Mouse (Mus musculus) erythroblast, embryonic 14.5 days (primary cell): Measurements from ENCODE around the gene Olfr788. TPM values are rescaled to one million over a fixed set of nuclear protein-coding genes. Genes with fewer than 3 reads are reported as not detected.

Source experiments
- H3K27me3 ChIP-seq: 2 replicates; pipeline ENCODE4 v1.6.1; 2012; ENCODE audit warnings: inconsistent platforms; ENCODE audit not compliant: control insufficient read depth
- H3K36me3 ChIP-seq: 2 replicates; pipeline ENCODE4 v1.6.1; 2012; ENCODE audit warnings: mild to moderate bottlenecking, inconsistent platforms; ENCODE audit not compliant: control insufficient read depth
- H3K4me1 ChIP-seq: 2 replicates; pipeline ENCODE4 v1.6.1; 2012; ENCODE audit warnings: inconsistent platforms; ENCODE audit not compliant: control insufficient read depth
- H3K4me3 ChIP-seq: replicated peaks from 2 replicates; pipeline ENCODE3; 2012; ENCODE audit warnings: moderate library complexity, mild to moderate bottlenecking, inconsistent platforms
- H3K9me3 ChIP-seq: 2 replicates; pipeline ENCODE4 v1.6.1; 2012; ENCODE audit warnings: low read length, inconsistent platforms, mixed read lengths; ENCODE audit not compliant: control insufficient read depth
- GATA1 ChIP-seq: IDR thresholded peaks from 2 replicates; pipeline ENCODE4 v1.6.1; 2012; ENCODE audit warnings: low read length, inconsistent platforms, mixed read lengths
- TAL1 ChIP-seq: IDR thresholded peaks from 3 replicates; pipeline ENCODE4 v1.6.1; 2012; ENCODE audit warnings: low read length, inconsistent platforms, mixed read lengths
- polyA plus RNA-seq: library from polyadenylated mRNA; stranded (reverse); fragments of >175 nt; gene quantifications from 2 replicates; pipeline ENCODE4 v1.2.3, GENCODE M21; 2012

Gene Olfr788
- polyA plus RNA-seq, result not detected in 2 replicates

DNA sequence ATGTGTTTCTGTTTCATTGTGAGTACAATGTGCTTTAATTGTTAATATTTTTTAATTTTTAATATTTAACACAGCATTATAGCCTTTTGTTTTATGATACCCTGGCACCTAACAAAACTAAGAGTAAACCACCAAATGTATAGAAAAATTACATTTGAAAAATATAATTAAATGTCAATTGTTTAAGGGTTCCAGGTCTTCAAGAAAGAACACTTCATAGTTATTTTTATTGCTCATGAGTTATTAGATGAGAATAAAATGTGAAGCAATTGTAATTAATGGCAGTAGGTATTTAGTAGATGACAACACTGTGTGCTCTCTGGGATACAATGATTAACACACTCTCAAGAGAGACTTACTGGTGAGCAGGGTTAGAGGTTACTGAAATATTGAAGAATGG is at the start of gene Olfr788:
TSS of gene Olfr788 (plus strand) at position 301 of the 400 bp plus-strand sequence.
- H3K4me1 ChIP-seq, result no peaks in the 10 kb centered on the region
- no peaks in the 10 kb centered on the region; the same call in 1 of the 2 replicates for H3K9me3 ChIP-seq
- no peaks in the 10 kb centered on the region for H3K36me3 ChIP-seq
- no peak within 1 kb of the TSS for H3K4me3 ChIP-seq
- TF ChIP-seq GATA1, result no peak
- TF ChIP-seq TAL1, result no peak
- no peaks in the 10 kb centered on the region for H3K27me3 ChIP-seq

DNA sequence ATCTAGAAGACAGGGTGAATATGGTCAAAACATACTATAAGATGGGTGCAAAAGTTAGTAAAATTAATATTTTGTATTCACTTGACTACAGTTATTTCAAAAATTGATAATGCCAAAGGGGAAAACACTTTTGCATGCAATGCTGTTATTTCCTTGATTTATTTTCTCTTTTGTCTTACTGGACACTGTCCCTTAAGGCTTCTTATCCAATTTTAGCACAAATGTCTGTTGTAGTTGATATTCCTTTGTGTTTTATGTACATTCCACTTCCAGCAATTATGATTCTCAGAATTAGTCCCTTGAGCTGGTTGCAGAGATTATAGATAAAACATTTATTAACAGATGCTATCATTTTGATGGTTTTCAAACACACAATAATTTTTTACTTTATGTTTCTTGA is 43.8 kb upstream of the Olfr788 start, which contains the start of gene Olfr786:
TSS of gene Olfr786 (plus strand) at position 301 of the 400 bp plus-strand sequence.
- no peaks in the 10 kb centered on the region for H3K27me3 ChIP-seq
- no peak for TF ChIP-seq TAL1
- TF ChIP-seq GATA1, result no peak
- no peak within 1 kb of the TSS for H3K4me3 ChIP-seq
- H3K9me3 ChIP-seq, result no peaks in the 10 kb centered on the region; the same call in 1 of the 2 replicates
- H3K36me3 ChIP-seq, result no peaks in the 10 kb centered on the region
- no peaks in the 10 kb centered on the region for H3K4me1 ChIP-seq

DNA sequence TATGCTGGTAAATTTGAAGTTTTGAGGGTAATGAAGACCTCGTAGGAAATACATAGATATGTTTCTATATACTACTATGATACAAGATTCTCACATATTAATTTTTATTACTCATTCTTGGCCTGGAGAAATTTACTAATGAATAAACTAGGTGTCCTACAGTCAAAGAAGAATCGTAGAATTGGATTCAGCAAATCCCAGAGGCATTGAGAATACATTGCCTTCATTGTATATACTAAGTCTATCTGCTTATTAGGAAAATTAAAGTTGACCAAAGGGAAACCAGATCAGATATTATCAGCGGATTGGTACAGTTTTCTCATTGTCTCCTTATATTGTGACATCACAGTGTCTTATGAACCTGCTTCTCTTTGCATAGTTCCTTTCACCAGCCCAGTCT is 9.2 kb upstream of the Olfr788 start, which contains the start of gene Olfr787:
TSS of gene Olfr787 (plus strand) at position 301 of the 400 bp plus-strand sequence.
- Histone ChIP-seq H3K9me3 (no peaks in the 10 kb centered on the region; the same call in 1 of the 2 replicates), H3K36me3 (no peaks in the 10 kb centered on the region), H3K27me3 (no peaks in the 10 kb centered on the region), H3K4me1 (no peaks in the 10 kb centered on the region), H3K4me3 (no peak within 1 kb of the TSS)
- TF ChIP-seq TAL1, result no peak
- TF ChIP-seq GATA1, result no peak

DNA sequence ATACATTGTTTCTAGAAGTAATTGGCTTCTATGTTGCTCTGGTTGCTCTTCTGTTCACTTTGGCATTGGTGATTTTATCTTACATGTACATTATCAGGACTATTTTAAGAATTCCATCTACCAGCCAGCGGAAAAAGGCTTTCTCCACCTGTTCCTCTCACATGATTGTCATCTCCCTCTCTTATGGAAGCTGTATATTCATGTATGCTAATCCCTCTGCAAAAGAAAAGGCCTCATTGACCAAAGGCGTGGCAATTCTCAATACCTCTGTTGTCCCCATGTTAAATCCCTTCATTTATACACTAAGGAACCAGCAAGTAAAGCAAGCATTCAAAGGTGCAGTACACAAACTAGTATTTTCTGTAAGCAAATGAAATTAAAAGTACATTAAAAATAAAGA is 2.5 kb downstream of the Olfr788 start:
- TF ChIP-seq TAL1, result no peak
- no peak for TF ChIP-seq GATA1
- no peaks in the 10 kb centered on the region for H3K27me3 ChIP-seq
- no peak overlapping the region for H3K4me3 ChIP-seq
- H3K4me1 ChIP-seq, result no peaks in the 10 kb centered on the region
- H3K9me3 ChIP-seq, result no peaks in the 10 kb centered on the region
- no peaks in the 10 kb centered on the region for H3K36me3 ChIP-seq

DNA sequence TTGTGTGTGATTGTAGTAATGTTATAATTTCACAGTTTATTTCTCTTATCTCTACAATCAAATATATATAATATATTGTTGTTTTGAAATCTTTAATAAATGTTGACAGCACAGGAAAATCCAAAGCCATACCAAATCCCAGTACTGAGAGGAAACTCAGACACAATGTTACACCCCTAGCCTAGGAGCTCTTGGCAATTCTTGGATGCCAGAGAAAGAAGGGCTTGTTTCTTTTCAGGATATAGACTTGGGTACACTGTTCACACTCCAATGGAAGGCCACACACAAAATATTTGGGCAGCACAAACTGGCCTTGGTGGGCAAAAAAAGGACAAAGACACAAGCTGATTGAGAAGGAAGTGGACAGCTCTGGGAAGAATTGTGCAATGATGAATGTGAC is 2.9 kb downstream of the Olfr788 start:
- H3K36me3 ChIP-seq, result no peaks in the 10 kb centered on the region
- H3K9me3 ChIP-seq, result no peaks in the 10 kb centered on the region
- H3K4me1 ChIP-seq, result no peaks in the 10 kb centered on the region
- H3K27me3 ChIP-seq, result no peaks in the 10 kb centered on the region
- no peak for TF ChIP-seq TAL1
- TF ChIP-seq GATA1, result no peak
- no peak overlapping the region for H3K4me3 ChIP-seq

DNA sequence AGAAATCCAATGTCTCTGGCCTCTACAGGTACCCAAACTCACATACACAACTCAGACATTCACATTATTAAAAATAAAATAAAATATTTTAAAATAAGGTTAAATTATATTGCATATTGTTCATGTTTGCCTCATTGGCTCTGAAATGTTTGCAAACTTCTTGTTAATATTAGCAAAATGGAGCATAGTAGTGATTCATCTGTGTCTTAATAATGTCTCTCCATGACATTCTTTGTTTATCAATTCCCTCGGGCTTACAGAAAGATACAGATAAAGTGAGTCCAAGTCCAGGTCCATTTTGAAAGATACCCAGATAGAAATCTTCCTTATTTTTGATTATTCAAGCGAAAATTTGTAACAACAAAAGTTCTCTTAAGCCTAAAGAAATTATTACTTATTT is 13.7 kb downstream of the Olfr788 start, which contains the start of gene Olfr789:
TSS of gene Olfr789 (plus strand) at position 301 of the 400 bp plus-strand sequence.
- no peaks in the 10 kb centered on the region for H3K36me3 ChIP-seq
- no peak within 1 kb of the TSS for H3K4me3 ChIP-seq
- H3K27me3 ChIP-seq, result no peaks in the 10 kb centered on the region
- no peaks in the 10 kb centered on the region for H3K4me1 ChIP-seq
- no peaks in the 10 kb centered on the region for H3K9me3 ChIP-seq
- TF ChIP-seq TAL1 (no peak), GATA1 (no peak)

DNA sequence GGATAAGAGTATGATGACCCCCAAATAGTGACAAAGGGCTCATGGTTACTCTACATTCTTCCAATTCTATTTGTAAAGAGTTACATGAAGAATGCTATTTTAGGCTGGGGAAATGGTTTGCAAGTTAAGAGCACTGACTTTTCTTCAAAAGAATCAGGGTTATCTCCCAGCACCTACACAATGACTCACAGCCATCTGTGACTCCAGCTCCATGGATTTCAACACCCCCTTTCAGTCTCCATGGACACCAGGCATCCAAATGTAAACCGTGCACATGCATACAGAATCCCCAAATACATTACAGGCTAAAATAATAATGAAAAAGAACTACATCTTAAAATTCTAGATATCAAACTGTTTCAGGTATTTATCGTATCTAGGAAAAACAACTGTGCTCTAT is 19.3 kb downstream of the Olfr788 start:
- Histone ChIP-seq H3K36me3 (no peaks in the 10 kb centered on the region), H3K27me3 (no peaks in the 10 kb centered on the region), H3K9me3 (no peaks in the 10 kb centered on the region; the same call in 1 of the 2 replicates), H3K4me1 (no peaks in the 10 kb centered on the region), H3K4me3 (no peak overlapping the region)
- TF ChIP-seq TAL1 (no peak), GATA1 (no peak)

DNA sequence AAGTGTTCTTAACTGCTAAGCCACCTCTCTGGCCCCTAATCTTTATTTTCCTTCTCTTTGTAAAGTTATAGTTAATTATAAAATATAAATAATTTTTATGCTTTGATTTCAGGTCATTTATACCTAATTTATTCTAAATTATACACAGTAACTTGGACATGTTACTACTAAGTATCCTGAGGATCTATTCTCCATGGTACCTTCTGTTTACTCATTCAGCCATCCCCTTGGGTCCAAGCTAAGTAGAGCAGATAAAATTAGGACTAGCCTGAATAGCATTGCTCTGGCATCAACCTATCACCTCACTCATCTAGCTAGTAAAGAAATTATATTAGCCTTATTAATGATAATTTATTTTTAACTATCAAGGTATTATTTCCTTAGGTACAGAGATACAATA is 27.4 kb downstream of the Olfr788 start, which contains the start of gene Olfr790:
TSS of gene Olfr790 (plus strand) at position 301 of the 400 bp plus-strand sequence.
- H3K27me3 ChIP-seq, result no peaks in the 10 kb centered on the region
- H3K4me1 ChIP-seq, result no peaks in the 10 kb centered on the region
- no peak within 1 kb of the TSS for H3K4me3 ChIP-seq
- TF ChIP-seq TAL1 (no peak), GATA1 (no peak)
- H3K36me3 ChIP-seq, result no peaks in the 10 kb centered on the region
- peaks cover 2% of the 10 kb centered on the region; the same call in 1 of the 2 replicates for H3K9me3 ChIP-seq

DNA sequence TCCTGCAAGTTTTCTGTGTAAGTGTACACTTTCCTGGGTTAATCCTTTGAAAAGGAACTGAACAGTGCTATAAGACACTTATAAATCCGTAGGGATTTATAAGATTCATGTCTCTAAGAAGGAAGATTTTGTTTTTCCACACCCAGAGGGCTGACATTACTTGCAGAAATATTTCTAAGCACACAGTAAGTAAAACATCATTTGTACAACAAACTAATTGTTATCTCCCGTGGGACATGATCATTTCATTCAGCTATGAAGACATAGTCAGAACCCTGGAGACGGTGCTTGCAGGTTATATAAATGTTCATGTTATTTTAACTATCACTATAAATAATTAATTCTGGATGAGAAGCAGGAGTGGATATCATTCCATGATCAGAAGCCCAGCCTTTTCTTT is 50.7 kb downstream of the Olfr788 start, which contains the start of gene Olfr791:
TSS of gene Olfr791 (plus strand) at position 301 of the 400 bp plus-strand sequence.
- no peaks in the 10 kb centered on the region for H3K36me3 ChIP-seq
- H3K4me1 ChIP-seq, result no peaks in the 10 kb centered on the region
- TF ChIP-seq GATA1 (no peak), TAL1 (no peak)
- H3K9me3 ChIP-seq, result peaks cover 12% of the 10 kb centered on the region
- H3K4me3 ChIP-seq, result no peak within 1 kb of the TSS
- no peaks in the 10 kb centered on the region for H3K27me3 ChIP-seq

Other genes starting within 250 kb of the Olfr788 start
- not detected in 2 replicates for gene Olfr774, start 234.8 kb upstream of the Olfr788 start, polyA plus RNA-seq
- 0.01 TPM in 1 of 2 replicates, not detected in the other for gene Olfr775, start 222.6 kb upstream of the Olfr788 start, polyA plus RNA-seq
- gene Olfr776, start 211.9 kb upstream of the Olfr788 start, polyA plus RNA-seq, result 0.06 TPM in 1 of 2 replicates, not detected in the other
- gene Olfr777, start 199.5 kb upstream of the Olfr788 start, polyA plus RNA-seq, result 0.04 TPM in 1 of 2 replicates, not detected in the other
- not detected in 2 replicates for gene Olfr780, start 152.9 kb upstream of the Olfr788 start, polyA plus RNA-seq
- gene Olfr781, start 142.1 kb upstream of the Olfr788 start, polyA plus RNA-seq, result not detected in 2 replicates
- gene Olfr782, start 122.1 kb upstream of the Olfr788 start, polyA plus RNA-seq, result not detected in 2 replicates
- not detected in 2 replicates for gene Olfr784, start 86.9 kb upstream of the Olfr788 start, polyA plus RNA-seq
- gene Olfr785, start 65.6 kb upstream of the Olfr788 start, polyA plus RNA-seq, result not detected in 2 replicates
- not detected in 2 replicates for gene Olfr786, start 43.7 kb upstream of the Olfr788 start, polyA plus RNA-seq
- not detected in 2 replicates for gene Olfr787, start 9.1 kb upstream of the Olfr788 start, polyA plus RNA-seq
- gene Olfr789, start 13.8 kb downstream of the Olfr788 start, polyA plus RNA-seq, result not detected in 2 replicates
- gene Olfr790, start 27.5 kb downstream of the Olfr788 start, polyA plus RNA-seq, result not detected in 2 replicates
- not detected in 2 replicates for gene Olfr791, start 50.8 kb downstream of the Olfr788 start, polyA plus RNA-seq
- not detected in 2 replicates for gene Olfr792, start 68.2 kb downstream of the Olfr788 start, polyA plus RNA-seq
- gene Olfr794, start 96.7 kb downstream of the Olfr788 start, polyA plus RNA-seq, result not detected in 2 replicates
- not detected in 2 replicates for gene Olfr796, start 141.6 kb downstream of the Olfr788 start, polyA plus RNA-seq
- not detected in 2 replicates for gene Olfr798, start 156.9 kb downstream of the Olfr788 start, polyA plus RNA-seq
- gene Olfr799, start 166.5 kb downstream of the Olfr788 start, polyA plus RNA-seq, result not detected in 2 replicates
- gene Olfr800, start 186.7 kb downstream of the Olfr788 start, polyA plus RNA-seq, result 0.01 TPM in 1 of 2 replicates, not detected in the other
- gene Olfr801, start 202.9 kb downstream of the Olfr788 start, polyA plus RNA-seq, result not detected in 2 replicates
- gene Olfr802, start 217.2 kb downstream of the Olfr788 start, polyA plus RNA-seq, result not detected in 2 replicates
- gene Olfr803, start 223.3 kb downstream of the Olfr788 start, polyA plus RNA-seq, result not detected in 2 replicates
- not detected in 2 replicates for gene Olfr804, start 232.2 kb downstream of the Olfr788 start, polyA plus RNA-seq